Mouse (Mus musculus) midbrain, embryonic 14.5 days (tissue): Measurements from ENCODE around the gene Snx5. TPM values are rescaled to one million over a fixed set of nuclear protein-coding genes. Genes with fewer than 3 reads are reported as not detected.

ENCODE experiments used
- ATAC-seq: fragments of 200-750 bp; cut with Nextera tagmentation; 2 replicates; pipeline ENCODE4 v1.8.0; 2017; ENCODE audit warnings: moderate number of reproducible peaks, moderate library complexity; ENCODE audit not compliant: low FRiP score, low TSS enrichment
- DNase-seq: peaks from one replicate; pipeline ENCODE4 v3.0.0-alpha.2; 2015
- H3K27ac ChIP-seq: fragments of 300-500 bp; sonication (generic); replicated peaks from 2 replicates; pipeline ENCODE4 v1.5.1; 2014; ENCODE audit warnings: mild to moderate bottlenecking, low read depth, low read length, moderate library complexity
- H3K27me3 ChIP-seq: fragments of 300-500 bp; sonication (generic); 2 replicates; pipeline ENCODE4 v1.6.1; 2014; ENCODE audit warnings: low read length, control low read depth, mixed read lengths; ENCODE audit not compliant: control insufficient read depth, insufficient read depth
- H3K36me3 ChIP-seq: fragments of 300-500 bp; sonication (generic); 2 replicates; pipeline ENCODE4 v1.6.1; 2014; ENCODE audit warnings: low read length, control low read depth; ENCODE audit not compliant: control insufficient read depth, insufficient read depth
- H3K4me1 ChIP-seq: fragments of 300-500 bp; sonication (generic); 2 replicates; pipeline ENCODE4 v1.6.1; 2014; ENCODE audit warnings: mild to moderate bottlenecking, antibody characterized with exemption, low read length, control low read depth; ENCODE audit not compliant: control insufficient read depth, insufficient read depth
- H3K4me2 ChIP-seq: fragments of 300-500 bp; sonication (generic); 2 replicates; pipeline ENCODE4 v1.6.1; 2014; ENCODE audit warnings: mild to moderate bottlenecking, low read length, moderate library complexity
- H3K4me3 ChIP-seq: fragments of 300-500 bp; sonication (generic); replicated peaks from 2 replicates; pipeline ENCODE4 v1.5.1; 2014; ENCODE audit warnings: low read depth, low read length
- H3K9ac ChIP-seq: fragments of 300-500 bp; sonication (generic); replicated peaks from 2 replicates; pipeline ENCODE4 v1.6.1; 2014; ENCODE audit warnings: mild to moderate bottlenecking, low read length, moderate library complexity
- H3K9me3 ChIP-seq: fragments of 300-500 bp; sonication (generic); 2 replicates; pipeline ENCODE4 v1.6.1; 2016; ENCODE audit warnings: low read length, control low read depth, mixed read lengths; ENCODE audit not compliant: control insufficient read depth
- WGBS: fragments of 180-500 bp; shearing (Covaris S2); extraction: QIAGEN DNeasy Blood & Tissue Kit; methylation state at CpG from one replicate; pipeline ENCODE4 v1.1.7; 2014; 5-methylcytosine and 5-hydroxymethylcytosine counted together
- polyA plus RNA-seq: library from polyadenylated mRNA; unstranded; fragments of >200 nt; fragmentation: Nextera tagmentation; extraction: Ambion mirVana; gene quantifications from 2 replicates; pipeline ENCODE4 v1.2.1, GENCODE M21; 2014

Gene Snx5
- polyA plus RNA-seq, 1 experiment from 2014 or later: 69.3 TPM

DNA sequence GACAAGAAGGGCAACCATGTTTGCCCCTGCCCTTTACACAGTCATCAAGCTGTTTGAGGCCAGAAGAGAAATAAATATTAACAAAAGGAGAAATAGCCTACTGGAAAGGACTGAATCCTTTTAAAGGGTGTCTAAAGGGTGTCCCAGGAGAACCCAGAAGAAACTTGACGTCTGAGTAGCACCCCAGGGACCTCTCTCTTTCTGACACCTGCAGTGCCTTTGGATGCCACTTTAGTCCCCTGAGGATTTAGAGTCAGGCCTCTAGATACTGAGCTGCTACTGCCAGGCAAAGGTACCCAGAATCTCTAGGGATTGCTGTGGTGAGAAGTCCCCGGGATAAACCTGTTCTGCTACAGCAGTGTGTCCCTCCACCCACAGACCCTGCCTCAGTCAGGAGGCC is 31.4 kb downstream of the Snx5 start:
- Histone ChIP-seq H3K9me3 (no peaks in the 10 kb centered on the region), H3K36me3 (no peaks in the 10 kb centered on the region), H3K27ac (no peak overlapping the region), H3K4me1 (no peaks in the 10 kb centered on the region), H3K4me3 (no peak overlapping the region), H3K27me3 (no peaks in the 10 kb centered on the region), H3K9ac (no peak overlapping the region), H3K4me2 (no peak overlapping the region)
- DNase-seq (no peak), ATAC-seq (no peak)
- WGBS: 58% methylated on average over 2 of the region's 2 CpGs

DNA sequence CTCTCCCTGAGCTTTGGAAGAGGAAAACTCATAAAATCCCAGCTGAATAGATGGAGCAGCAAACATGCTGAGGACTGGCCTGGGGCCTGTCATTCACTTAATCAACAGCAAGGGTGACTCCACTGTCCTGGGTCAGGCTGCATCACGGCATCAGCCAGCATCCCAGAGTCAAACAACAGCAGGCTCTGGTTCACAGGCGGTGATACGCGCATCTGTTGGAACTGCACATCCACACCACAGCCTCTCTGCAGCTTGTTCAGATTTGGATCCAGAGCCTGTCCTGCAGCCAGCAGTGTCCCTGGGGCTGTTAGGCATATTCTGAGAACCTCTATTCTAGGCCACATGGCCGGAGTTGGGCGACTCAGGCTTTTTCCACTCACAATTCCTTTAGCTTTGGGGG is 32.4 kb downstream of the Snx5 start:
- Histone ChIP-seq H3K27ac (no peak overlapping the region), H3K9me3 (no peaks in the 10 kb centered on the region), H3K9ac (no peak overlapping the region), H3K4me2 (no peak overlapping the region), H3K4me3 (no peak overlapping the region), H3K4me1 (no peaks in the 10 kb centered on the region), H3K36me3 (no peaks in the 10 kb centered on the region), H3K27me3 (no peaks in the 10 kb centered on the region)
- WGBS: 79% methylated on average over 6 of the region's 6 CpGs
- ATAC-seq (no peak), DNase-seq (no peak)

DNA sequence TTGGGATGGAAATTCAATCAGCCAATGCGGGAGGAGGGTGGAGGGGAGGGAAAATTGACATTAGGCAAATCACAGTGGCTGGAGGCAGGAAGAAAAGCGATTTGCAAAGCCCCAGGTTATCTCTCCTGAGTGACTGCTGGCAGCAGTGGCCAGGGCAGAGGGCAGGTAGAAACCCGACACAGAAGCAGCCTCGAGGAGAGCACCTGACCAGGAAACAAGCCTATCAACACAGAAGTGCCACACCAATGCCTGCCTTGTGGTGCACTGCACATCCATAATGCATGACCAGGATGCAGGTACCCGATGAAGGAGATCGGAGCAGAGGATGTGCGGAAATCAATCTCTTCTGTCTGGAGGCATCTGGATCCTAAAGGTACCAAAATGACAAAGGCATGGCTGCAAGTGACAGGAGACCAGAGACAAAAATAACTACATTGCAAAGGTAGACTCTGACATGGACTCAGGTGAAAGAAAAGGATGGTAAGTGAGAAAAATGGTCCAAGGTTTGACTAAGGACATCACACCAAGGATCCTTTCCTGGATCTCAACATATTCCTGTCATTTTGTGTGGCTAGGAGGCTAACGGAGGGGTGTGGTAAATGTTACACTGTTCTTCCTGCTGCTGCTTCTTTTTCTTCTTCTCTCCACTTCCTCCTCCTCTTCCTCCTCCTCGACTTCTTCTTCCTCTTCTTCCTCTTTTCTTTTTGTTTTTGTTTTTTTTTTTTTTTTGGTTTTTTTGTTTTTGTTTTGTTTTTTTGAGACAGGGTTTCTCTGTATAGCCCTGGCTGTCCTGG is 33.7 kb downstream of the Snx5 start:
- DNase-seq (no peak), ATAC-seq (no peak)
- H3K9me3 ChIP-seq: no peaks in the 10 kb centered on the region
- no peaks in the 10 kb centered on the region for H3K27me3 ChIP-seq
- no peak overlapping the region for H3K4me3 ChIP-seq
- H3K36me3 ChIP-seq: no peaks in the 10 kb centered on the region
- no peak overlapping the region for H3K9ac ChIP-seq
- no peak overlapping the region for H3K4me2 ChIP-seq
- no peaks in the 10 kb centered on the region for H3K4me1 ChIP-seq
- 64% methylated on average over 9 of the region's 9 CpGs for WGBS
- H3K27ac ChIP-seq: no peak overlapping the region

DNA sequence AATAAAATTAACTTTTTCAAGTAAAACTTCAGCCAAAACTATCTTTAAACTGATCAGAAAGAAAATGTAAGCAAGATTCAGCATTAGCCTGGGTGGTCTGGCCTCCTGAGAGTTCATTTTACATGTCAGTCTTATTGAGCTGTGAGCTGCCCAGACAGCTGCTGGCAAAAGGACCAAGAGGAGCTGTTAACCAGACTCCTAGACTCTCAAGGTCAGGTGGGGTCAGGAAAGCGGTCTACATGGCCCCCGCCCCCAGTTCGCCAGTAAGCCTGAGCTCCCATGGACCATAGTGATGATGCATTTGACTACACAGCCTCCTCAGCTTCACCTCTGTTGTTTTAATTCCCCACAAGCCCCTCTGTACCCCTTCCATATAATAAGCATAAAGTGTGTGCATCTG is 34.9 kb downstream of the Snx5 start:
- Histone ChIP-seq H3K36me3 (no peaks in the 10 kb centered on the region), H3K4me3 (no peak overlapping the region), H3K27me3 (no peaks in the 10 kb centered on the region), H3K4me2 (no peak overlapping the region), H3K9me3 (no peaks in the 10 kb centered on the region), H3K27ac (no peak overlapping the region), H3K9ac (no peak overlapping the region), H3K4me1 (no peaks in the 10 kb centered on the region)
- DNase-seq (no peak), ATAC-seq (no peak)
- 78% methylated on average over 3 of the region's 3 CpGs for WGBS

DNA sequence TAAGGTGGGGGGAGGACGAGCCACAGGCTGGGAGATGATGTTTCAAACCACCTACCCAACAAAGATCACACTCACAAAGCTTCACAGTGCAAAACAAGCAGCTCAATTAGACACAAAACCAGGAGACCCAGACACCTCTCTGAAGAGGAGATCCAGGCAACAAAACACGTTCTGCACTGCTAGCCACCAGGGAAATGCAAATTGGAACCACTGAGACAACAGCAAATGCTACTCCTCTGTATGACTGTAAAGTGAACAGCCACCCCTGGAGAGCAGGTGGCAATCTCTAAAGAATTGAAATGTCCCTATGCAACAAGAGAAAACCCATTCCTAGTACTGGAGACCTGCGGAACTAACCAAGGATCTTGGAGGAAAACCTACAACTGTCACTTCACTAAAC is 37.2 kb downstream of the Snx5 start:
- H3K4me2 ChIP-seq: no peak overlapping the region
- no peaks in the 10 kb centered on the region for H3K27me3 ChIP-seq
- WGBS: 58% methylated on average over 3 of the region's 3 CpGs
- no peak overlapping the region for H3K27ac ChIP-seq
- no peaks in the 10 kb centered on the region for H3K9me3 ChIP-seq
- no peak overlapping the region for H3K4me3 ChIP-seq
- DNase-seq (no peak), ATAC-seq (no peak)
- H3K4me1 ChIP-seq: no peaks in the 10 kb centered on the region
- H3K36me3 ChIP-seq: no peaks in the 10 kb centered on the region
- no peak overlapping the region for H3K9ac ChIP-seq

DNA sequence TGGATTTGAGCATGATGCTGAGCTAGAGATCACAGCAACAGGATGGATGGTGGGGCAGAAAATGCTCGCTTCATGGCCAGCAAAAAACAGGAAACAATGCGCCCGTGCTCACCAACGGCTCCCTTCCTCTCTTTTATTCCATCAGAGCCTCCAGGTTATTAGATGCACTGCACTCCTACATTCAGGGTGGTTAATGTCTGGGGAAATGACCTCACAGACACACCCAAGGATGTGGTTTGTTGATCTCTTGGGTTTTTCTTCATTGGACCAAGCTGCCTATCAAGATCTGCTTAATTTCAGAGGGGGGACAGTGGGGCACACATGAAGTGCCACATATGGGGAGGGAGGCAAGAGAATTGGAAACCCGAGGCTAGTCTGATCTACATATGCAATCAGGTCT is 39.6 kb downstream of the Snx5 start:
- 80% methylated on average over 5 of the region's 5 CpGs for WGBS
- Histone ChIP-seq H3K4me3 (no peak overlapping the region), H3K36me3 (no peaks in the 10 kb centered on the region), H3K9ac (no peak overlapping the region), H3K9me3 (no peaks in the 10 kb centered on the region), H3K4me1 (no peaks in the 10 kb centered on the region), H3K4me2 (no peak overlapping the region), H3K27me3 (no peaks in the 10 kb centered on the region), H3K27ac (no peak overlapping the region)
- DNase-seq (no peak), ATAC-seq (no peak)

DNA sequence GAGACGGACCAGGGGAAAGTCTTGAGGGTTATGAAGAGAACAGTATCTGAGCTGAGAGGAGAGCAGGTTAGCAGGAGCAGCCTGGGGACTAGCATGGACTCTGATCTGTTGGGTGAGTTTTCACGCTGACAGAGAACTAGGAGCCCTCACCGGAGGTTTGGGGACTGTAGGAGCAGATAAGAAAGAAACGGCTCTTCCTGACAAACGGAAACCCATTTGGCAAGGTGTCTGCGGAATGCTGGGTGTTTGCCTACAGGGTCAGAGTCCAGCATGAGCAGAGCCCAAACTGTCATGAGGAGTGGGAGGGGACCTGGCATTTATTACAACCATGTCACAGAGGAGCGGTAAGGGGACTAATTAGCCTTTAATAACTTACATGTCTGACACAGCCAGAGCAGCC is 40.2 kb downstream of the Snx5 start:
- DNase-seq: no peak
- H3K4me2 ChIP-seq: no peak overlapping the region
- WGBS: 86% methylated on average over 7 of the region's 7 CpGs
- H3K4me3 ChIP-seq: no peak overlapping the region
- no peak for ATAC-seq
- H3K4me1 ChIP-seq: no peaks in the 10 kb centered on the region
- H3K27me3 ChIP-seq: no peaks in the 10 kb centered on the region
- no peaks in the 10 kb centered on the region for H3K36me3 ChIP-seq
- no peaks in the 10 kb centered on the region for H3K9me3 ChIP-seq
- no peak overlapping the region for H3K9ac ChIP-seq
- no peak overlapping the region for H3K27ac ChIP-seq

DNA sequence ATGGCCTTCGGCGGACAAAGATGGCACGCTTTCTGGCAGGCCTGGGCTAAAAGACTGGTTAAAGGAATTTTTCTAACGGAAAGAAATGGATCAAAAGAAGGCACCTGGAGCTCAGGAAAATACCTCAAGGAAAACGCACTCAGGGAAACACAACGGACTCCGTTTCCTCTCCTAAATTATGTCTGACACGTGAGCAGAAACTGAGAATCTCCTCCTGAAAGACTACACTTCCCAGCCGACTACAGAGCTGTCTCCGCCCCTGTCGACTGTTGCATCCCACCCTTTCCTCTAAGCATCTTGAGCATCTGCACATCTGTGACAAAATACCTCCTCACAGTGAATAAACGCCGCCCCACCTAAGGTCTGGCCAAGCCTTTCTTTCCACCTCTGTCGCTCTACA is 41.1 kb downstream of the Snx5 start:
- DNase-seq (no peak), ATAC-seq (no peak)
- Histone ChIP-seq H3K9ac (no peak overlapping the region), H3K4me3 (no peak overlapping the region), H3K27ac (no peak overlapping the region), H3K9me3 (no peaks in the 10 kb centered on the region), H3K27me3 (no peaks in the 10 kb centered on the region), H3K36me3 (no peaks in the 10 kb centered on the region), H3K4me1 (no peaks in the 10 kb centered on the region), H3K4me2 (no peak overlapping the region)
- 92% methylated on average over 14 of the region's 14 CpGs for WGBS

DNA sequence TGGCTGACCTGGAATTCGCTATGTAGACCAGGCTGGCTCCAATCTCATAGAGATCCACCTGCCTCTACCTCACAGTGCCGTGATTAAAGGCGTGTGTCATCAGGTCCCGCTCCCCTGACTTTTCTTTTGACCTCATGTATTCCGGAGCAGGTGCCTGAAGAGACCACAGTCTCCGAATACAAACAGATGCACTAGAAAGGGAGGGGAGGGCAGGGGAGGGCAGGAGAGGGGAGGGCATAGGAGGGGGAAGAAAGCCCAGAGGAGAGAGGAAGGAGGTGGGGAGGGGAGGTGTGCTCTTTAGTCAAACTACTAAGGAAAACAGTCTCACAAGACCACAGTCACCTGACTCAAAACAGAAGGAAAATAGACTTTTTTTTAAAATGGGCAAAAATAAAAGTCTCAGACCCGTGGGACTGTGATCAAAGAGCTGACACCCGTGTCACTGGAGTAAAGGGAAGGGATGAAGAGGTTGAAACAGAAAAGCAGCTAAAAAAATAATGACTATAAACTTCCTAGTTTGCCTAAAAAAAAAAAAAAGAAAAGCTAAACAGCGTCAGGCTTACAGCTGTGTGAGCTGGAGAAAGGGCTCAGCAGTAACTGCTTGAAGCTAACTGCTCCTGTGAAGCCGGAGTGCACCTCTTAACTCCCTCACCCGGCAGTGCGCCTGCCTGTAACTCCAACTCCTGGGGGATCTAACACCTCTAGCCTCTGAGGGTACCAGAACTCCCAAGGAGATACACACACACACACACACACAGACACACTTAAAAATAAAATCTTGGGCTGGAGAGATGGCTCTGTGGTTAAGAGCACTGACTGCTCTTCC is 42.0 kb downstream of the Snx5 start:
- Histone ChIP-seq H3K36me3 (no peaks in the 10 kb centered on the region), H3K9ac (no peak overlapping the region), H3K27me3 (no peaks in the 10 kb centered on the region), H3K9me3 (no peaks in the 10 kb centered on the region), H3K4me3 (no peak overlapping the region), H3K4me1 (no peaks in the 10 kb centered on the region), H3K4me2 (no peak overlapping the region), H3K27ac (no peak overlapping the region)
- ATAC-seq (no peak), DNase-seq (no peak)
- WGBS: 79% methylated on average over 12 of the region's 12 CpGs
